Mouse (Mus musculus): Measurements from ENCODE around the gene Mthfd1l. TPM values are rescaled to one million over a fixed set of nuclear protein-coding genes. Genes with fewer than 3 reads are reported as not detected.
A peak's percentile ranks its signal among the peaks of the same experiment; 100 is the strongest.

Gene Mthfd1l
- polyA plus RNA-seq, 1 experiment = 12.5 TPM

- H3K4me1 ChIP-seq (ENCODE audit: control insufficient read depth, insufficient read depth, low read length) = no peaks in the 10 kb centered on the region
- TF ChIP-seq POLR2A (IDR thresholded peaks at IDR 0.05; ENCODE audit: borderline replicate concordance, insufficient read depth, low read length) = no peak
- TF ChIP-seq CTCF (IDR thresholded peaks at IDR 0.05; ENCODE audit: borderline replicate concordance, insufficient read depth, low read depth, low read length) = no peak
- H3K4me3 ChIP-seq (replicated peaks; ENCODE audit: insufficient read depth, low read depth, low read length) = no peak overlapping the region
- H3K27me3 ChIP-seq (ENCODE audit: control insufficient read depth, insufficient read depth, low read length) = no peaks in the 10 kb centered on the region
- H3K27ac ChIP-seq (ENCODE audit: insufficient read depth, low read length) = peak overlapping the region; percentile 30; the same call in 1 of the 2 replicates
- DNase-seq = no peak
- 64% methylated on average over 7 of the region's 7 CpGs for WGBS
Measured at GRCm38 (mm10) chr10:4107661-4108338, 134.9 kb downstream of the Mthfd1l start.

- TF ChIP-seq POLR2A (IDR thresholded peaks at IDR 0.05; ENCODE audit: borderline replicate concordance, insufficient read depth, low read length) (no peak), CTCF (IDR thresholded peaks at IDR 0.05; ENCODE audit: borderline replicate concordance, insufficient read depth, low read depth, low read length) (no peak)
- H3K4me1 ChIP-seq (ENCODE audit: control insufficient read depth, insufficient read depth, low read length) = peaks cover 4% of the 10 kb centered on the region
- H3K27ac ChIP-seq (ENCODE audit: insufficient read depth, low read length) = no peak overlapping the region
- H3K4me3 ChIP-seq (replicated peaks; ENCODE audit: insufficient read depth, low read depth, low read length) = no peak overlapping the region
- 84% methylated on average over 9 of the region's 9 CpGs for WGBS
- no peaks in the 10 kb centered on the region for H3K27me3 ChIP-seq (ENCODE audit: control insufficient read depth, insufficient read depth, low read length)
- no peak for DNase-seq
Measured at GRCm38 (mm10) chr10:4108462-4108861, 135.5 kb downstream of the Mthfd1l start.

GRCm38 (mm10) chr10:4111095-4111794 is 138.3 kb downstream of the Mthfd1l start:
- Histone ChIP-seq H3K27ac (ENCODE audit: insufficient read depth, low read length) (no peak overlapping the region), H3K4me1 (ENCODE audit: control insufficient read depth, insufficient read depth, low read length) (peaks cover 4% of the 10 kb centered on the region), H3K27me3 (ENCODE audit: control insufficient read depth, insufficient read depth, low read length) (no peaks in the 10 kb centered on the region), H3K4me3 (replicated peaks; ENCODE audit: insufficient read depth, low read depth, low read length) (no peak overlapping the region)
- WGBS = 78% methylated on average over 19 of the region's 19 CpGs
- no peak for TF ChIP-seq CTCF (IDR thresholded peaks at IDR 0.05; ENCODE audit: borderline replicate concordance, insufficient read depth, low read depth, low read length)
- TF ChIP-seq POLR2A (IDR thresholded peaks at IDR 0.05; ENCODE audit: borderline replicate concordance, insufficient read depth, low read length) = no peak
- peak in 1 of 2 experiments; percentile 24 for DNase-seq

- TF ChIP-seq CTCF (IDR thresholded peaks at IDR 0.05; ENCODE audit: borderline replicate concordance, insufficient read depth, low read depth, low read length) = no peak
- no peak for TF ChIP-seq POLR2A (IDR thresholded peaks at IDR 0.05; ENCODE audit: borderline replicate concordance, insufficient read depth, low read length)
- DNase-seq = no peak
- H3K4me3 ChIP-seq (replicated peaks; ENCODE audit: insufficient read depth, low read depth, low read length) = no peak overlapping the region
- H3K27me3 ChIP-seq (ENCODE audit: control insufficient read depth, insufficient read depth, low read length) = no peaks in the 10 kb centered on the region
- H3K27ac ChIP-seq (ENCODE audit: insufficient read depth, low read length) = no peak overlapping the region
- H3K4me1 ChIP-seq (ENCODE audit: control insufficient read depth, insufficient read depth, low read length) = peaks cover 4% of the 10 kb centered on the region
- WGBS = 75% methylated on average over 8 of the region's 8 CpGs
Measured at GRCm38 (mm10) chr10:4111795-4112139, 138.8 kb downstream of the Mthfd1l start.

- no peak for DNase-seq
- no peak for TF ChIP-seq POLR2A (IDR thresholded peaks at IDR 0.05; ENCODE audit: borderline replicate concordance, insufficient read depth, low read length)
- no peak for TF ChIP-seq CTCF (IDR thresholded peaks at IDR 0.05; ENCODE audit: borderline replicate concordance, insufficient read depth, low read depth, low read length)
- Histone ChIP-seq H3K27ac (ENCODE audit: insufficient read depth, low read length) (no peak overlapping the region), H3K4me1 (ENCODE audit: control insufficient read depth, insufficient read depth, low read length) (peaks cover 4% of the 10 kb centered on the region), H3K4me3 (replicated peaks; ENCODE audit: insufficient read depth, low read depth, low read length) (no peak overlapping the region), H3K27me3 (ENCODE audit: control insufficient read depth, insufficient read depth, low read length) (no peaks in the 10 kb centered on the region)
- WGBS = 65% methylated on average over 17 of the region's 17 CpGs
Measured at GRCm38 (mm10) chr10:4112611-4113327, 139.9 kb downstream of the Mthfd1l start.

- no peak overlapping the region for H3K27ac ChIP-seq (ENCODE audit: insufficient read depth, low read length)
- peaks cover 4% of the 10 kb centered on the region for H3K4me1 ChIP-seq (ENCODE audit: control insufficient read depth, insufficient read depth, low read length)
- 48% methylated on average over 5 of the region's 5 CpGs for WGBS
- H3K27me3 ChIP-seq (ENCODE audit: control insufficient read depth, insufficient read depth, low read length) = no peaks in the 10 kb centered on the region
- no peak for TF ChIP-seq POLR2A (IDR thresholded peaks at IDR 0.05; ENCODE audit: borderline replicate concordance, insufficient read depth, low read length)
- TF ChIP-seq CTCF (IDR thresholded peaks at IDR 0.05; ENCODE audit: borderline replicate concordance, insufficient read depth, low read depth, low read length) = no peak
- no peak for DNase-seq
- H3K4me3 ChIP-seq (replicated peaks; ENCODE audit: insufficient read depth, low read depth, low read length) = no peak overlapping the region
Measured at GRCm38 (mm10) chr10:4113328-4113658, 140.4 kb downstream of the Mthfd1l start.

GRCm38 (mm10) chr10:4116653-4117052 is 143.7 kb downstream of the Mthfd1l start:
- Histone ChIP-seq H3K27me3 (ENCODE audit: control insufficient read depth, insufficient read depth, low read length) (no peaks in the 10 kb centered on the region), H3K4me1 (ENCODE audit: control insufficient read depth, insufficient read depth, low read length) (peaks cover 4% of the 10 kb centered on the region), H3K4me3 (replicated peaks; ENCODE audit: insufficient read depth, low read depth, low read length) (no peak overlapping the region), H3K27ac (ENCODE audit: insufficient read depth, low read length) (no peak overlapping the region)
- no peak for DNase-seq
- TF ChIP-seq POLR2A (IDR thresholded peaks at IDR 0.05; ENCODE audit: borderline replicate concordance, insufficient read depth, low read length) = no peak
- TF ChIP-seq CTCF (IDR thresholded peaks at IDR 0.05; ENCODE audit: borderline replicate concordance, insufficient read depth, low read depth, low read length) = no peak
